Mouse (Mus musculus) heart, postnatal 0 days (tissue): ENCODE measurements at regions not wholly inside any gene's neighbourhood (a gene's known extent, or its start where the extent isn't known, plus 50 kb on each side); places are given as distances from the start of the nearest gene placed in this dataset.

Experiments used
- ATAC-seq: fragments of 200-750 bp; cut with Nextera tagmentation; 2 replicates; pipeline ENCODE4 v1.8.0; 2017; ENCODE audit warnings: low read depth, moderate number of reproducible peaks, moderate library complexity; ENCODE audit not compliant: insufficient read depth
- DNase-seq: peaks from one replicate; pipeline ENCODE4 v3.0.0-alpha.2; 2016; ENCODE audit warnings: low spot score
- H3K27ac ChIP-seq: fragments of 300-500 bp; sonication (generic); 2 replicates; pipeline ENCODE4 v1.5.1; 2014; ENCODE audit warnings: low read depth, mild to moderate bottlenecking
- H3K27me3 ChIP-seq: fragments of 300-500 bp; sonication (generic); 2 replicates; pipeline ENCODE4 v1.6.1; 2014; ENCODE audit warnings: low read length, mixed read lengths; ENCODE audit not compliant: control insufficient read depth, insufficient read depth
- H3K36me3 ChIP-seq: fragments of 300-500 bp; sonication (generic); replicated peaks from 2 replicates; pipeline ENCODE4 v1.6.1; 2014; ENCODE audit warnings: low read length, mixed read lengths; ENCODE audit not compliant: control insufficient read depth, insufficient read depth
- H3K4me1 ChIP-seq: fragments of 300-500 bp; sonication (generic); 2 replicates; pipeline ENCODE4 v1.6.1; 2014; ENCODE audit warnings: antibody characterized with exemption; ENCODE audit not compliant: control insufficient read depth, insufficient read depth
- H3K4me2 ChIP-seq: fragments of 300-500 bp; sonication (generic); 2 replicates; pipeline ENCODE4 v1.6.1; 2014; ENCODE audit warnings: low read depth, mild to moderate bottlenecking, low read length, moderate library complexity
- H3K4me3 ChIP-seq: fragments of 300-500 bp; sonication (generic); 2 replicates; pipeline ENCODE4 v1.5.1; 2014; ENCODE audit warnings: low read depth, low read length
- H3K9ac ChIP-seq: fragments of 300-500 bp; sonication (generic); replicated peaks from 2 replicates; pipeline ENCODE4 v1.6.1; 2014; ENCODE audit warnings: low read depth, low read length, mixed read lengths
- H3K9me3 ChIP-seq: fragments of 300-500 bp; sonication (generic); replicated peaks from 2 replicates; pipeline ENCODE4 v1.6.1; 2016; ENCODE audit warnings: low read length; ENCODE audit not compliant: control insufficient read depth
- CTCF ChIP-seq: IDR thresholded peaks from 2 replicates; pipeline ENCODE4 v1.5.1; 2016; ENCODE audit warnings: antibody characterized with exemption, control low read depth, low read depth
- EP300 ChIP-seq: IDR thresholded peaks from 2 replicates; pipeline ENCODE4 v1.6.1; 2016; ENCODE audit warnings: antibody characterized with exemption, low read depth
- WGBS: fragments of 180-500 bp; shearing (Covaris S2); extraction: QIAGEN DNeasy Blood & Tissue Kit; methylation state at CpG from one replicate; pipeline ENCODE4 v1.1.7; 2014; 5-methylcytosine and 5-hydroxymethylcytosine counted together

DNA sequence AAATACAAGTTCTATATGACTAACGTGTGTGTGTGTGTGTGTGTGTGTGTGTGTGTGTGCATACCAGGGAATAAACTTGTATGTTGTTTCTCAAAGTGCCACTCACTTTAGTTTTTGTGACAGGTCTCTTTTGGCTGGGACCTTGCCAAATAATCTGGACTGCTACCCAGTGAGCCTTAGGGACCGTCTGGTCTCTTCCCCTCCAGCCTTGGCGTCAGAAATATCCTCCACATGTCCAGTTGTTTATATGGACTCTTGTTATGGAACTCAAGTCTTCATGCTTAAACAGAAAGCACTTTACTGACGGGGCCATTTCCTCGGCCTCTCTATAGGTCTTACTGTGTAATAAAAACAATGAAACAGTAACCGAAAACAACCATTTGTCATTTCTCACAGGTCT is 394.4 kb downstream of the Prdm2 start:
- WGBS, result 68% methylated on average over 6 of the region's 6 CpGs
- H3K36me3 ChIP-seq, result no peaks in the 10 kb centered on the region
- H3K4me2 ChIP-seq, result no peak overlapping the region
- ATAC-seq (no peak), DNase-seq (no peak)
- 0 out of 2 replicates have a peak, but pooled peaks cover 7% of the 10 kb centered on the region for H3K9me3 ChIP-seq
- H3K4me1 ChIP-seq, result no peaks in the 10 kb centered on the region
- H3K4me3 ChIP-seq, result no peak overlapping the region
- TF ChIP-seq CTCF (no peak), EP300 (no peak)
- no peak overlapping the region for H3K9ac ChIP-seq
- H3K27me3 ChIP-seq, result no peaks in the 10 kb centered on the region
- no peak overlapping the region for H3K27ac ChIP-seq

- no peak for TF ChIP-seq EP300
- TF ChIP-seq CTCF, result no peak
These were observed 395.8 kb downstream of the Prdm2 start for GRCm38 (mm10) chr4:142816986-142817385.

DNA sequence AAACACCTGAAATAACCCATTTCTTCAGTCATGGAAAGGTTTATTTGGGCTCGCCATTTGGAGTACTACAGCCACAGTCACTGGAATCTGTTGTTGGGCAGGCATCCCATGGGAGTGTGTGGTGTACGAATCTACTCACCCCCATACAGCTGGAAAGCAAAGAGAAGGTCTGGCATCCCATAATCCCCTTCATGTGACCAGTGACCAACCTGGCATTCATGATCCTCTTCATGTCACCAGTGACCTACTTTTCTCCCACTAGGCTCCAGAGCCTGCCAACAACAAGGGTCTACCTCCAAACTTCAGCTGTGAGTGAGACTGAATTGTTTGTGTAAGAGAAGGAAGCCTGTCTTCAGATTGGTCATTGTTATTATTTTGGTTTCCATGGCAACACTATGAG is 409.0 kb downstream of the Prdm2 start:
- Histone ChIP-seq H3K4me1 (no peaks in the 10 kb centered on the region), H3K9ac (no peak overlapping the region), H3K27me3 (no peaks in the 10 kb centered on the region), H3K4me3 (no peak overlapping the region), H3K27ac (no peak overlapping the region), H3K9me3 (no peaks in the 10 kb centered on the region), H3K36me3 (no peaks in the 10 kb centered on the region), H3K4me2 (no peak overlapping the region)
- DNase-seq (no peak), ATAC-seq (no peak)
- WGBS, result 58% methylated on average over 2 of the region's 2 CpGs
- TF ChIP-seq EP300, result no peak
- no peak for TF ChIP-seq CTCF

More at GRCm38 (mm10) chr4:142816986-142817385, 395.8 kb downstream of the Prdm2 start:
- DNase-seq (no peak), ATAC-seq (no peak)
- Histone ChIP-seq H3K4me3 (no peak overlapping the region), H3K27me3 (no peaks in the 10 kb centered on the region), H3K36me3 (no peaks in the 10 kb centered on the region), H3K4me2 (no peak overlapping the region), H3K9ac (no peak overlapping the region), H3K27ac (no peak overlapping the region), H3K4me1 (no peaks in the 10 kb centered on the region), H3K9me3 (0 out of 2 replicates have a peak, but pooled peaks cover 7% of the 10 kb centered on the region)
- 95% methylated on average over 1 of the region's 1 CpGs for WGBS

GRCm38 (mm10) chr4:142799291-142799690 is 413.5 kb downstream of the Prdm2 start:
- no peak overlapping the region for H3K4me3 ChIP-seq
- no peak overlapping the region for H3K9ac ChIP-seq
- H3K36me3 ChIP-seq, result no peaks in the 10 kb centered on the region
- ATAC-seq (no peak), DNase-seq (no peak)
- TF ChIP-seq CTCF (no peak), EP300 (no peak)
- H3K4me1 ChIP-seq, result no peaks in the 10 kb centered on the region
- H3K27me3 ChIP-seq, result no peaks in the 10 kb centered on the region
- no peak overlapping the region for H3K4me2 ChIP-seq
- H3K27ac ChIP-seq, result no peak overlapping the region
- no peaks in the 10 kb centered on the region for H3K9me3 ChIP-seq
- WGBS, result 64% methylated on average over 5 of the region's 5 CpGs

GRCm38 (mm10) chr4:142798834-142799233 is 414.0 kb downstream of the Prdm2 start:
- WGBS, result 58% methylated on average over 6 of the region's 6 CpGs

GRCm38 (mm10) chr4:142792606-142792970 is 420.2 kb downstream of the Prdm2 start:
- Histone ChIP-seq H3K4me1 (no peaks in the 10 kb centered on the region), H3K27ac (no peak overlapping the region), H3K4me3 (no peak overlapping the region), H3K27me3 (no peaks in the 10 kb centered on the region), H3K36me3 (no peaks in the 10 kb centered on the region), H3K4me2 (no peak overlapping the region), H3K9ac (no peak overlapping the region), H3K9me3 (no peaks in the 10 kb centered on the region)
- DNase-seq (no peak), ATAC-seq (no peak)
- TF ChIP-seq EP300, result no peak
- TF ChIP-seq CTCF, result no peak
- 45% methylated on average over 2 of the region's 2 CpGs for WGBS

More at GRCm38 (mm10) chr4:142798834-142799233, 414.0 kb downstream of the Prdm2 start:
- Histone ChIP-seq H3K4me3 (no peak overlapping the region), H3K36me3 (no peaks in the 10 kb centered on the region), H3K27ac (no peak overlapping the region), H3K27me3 (no peaks in the 10 kb centered on the region), H3K9ac (no peak overlapping the region), H3K4me1 (no peaks in the 10 kb centered on the region), H3K4me2 (no peak overlapping the region), H3K9me3 (no peaks in the 10 kb centered on the region)
- TF ChIP-seq CTCF (no peak), EP300 (no peak)
- DNase-seq (no peak), ATAC-seq (no peak)
